Mouse (Mus musculus) liver, postnatal 0 days (tissue): Measurements from ENCODE around the gene Gm29609.

ENCODE experiments used
- CTCF ChIP-seq: sonication (generic); IDR thresholded peaks from 2 replicates; pipeline ENCODE4 v1.5.1; 2016; ENCODE audit warnings: antibody characterized with exemption, low read depth
- EP300 ChIP-seq: IDR thresholded peaks from 2 replicates; pipeline ENCODE4 v1.6.1; 2016; ENCODE audit warnings: antibody characterized with exemption, low read depth, mild to moderate bottlenecking

DNA sequence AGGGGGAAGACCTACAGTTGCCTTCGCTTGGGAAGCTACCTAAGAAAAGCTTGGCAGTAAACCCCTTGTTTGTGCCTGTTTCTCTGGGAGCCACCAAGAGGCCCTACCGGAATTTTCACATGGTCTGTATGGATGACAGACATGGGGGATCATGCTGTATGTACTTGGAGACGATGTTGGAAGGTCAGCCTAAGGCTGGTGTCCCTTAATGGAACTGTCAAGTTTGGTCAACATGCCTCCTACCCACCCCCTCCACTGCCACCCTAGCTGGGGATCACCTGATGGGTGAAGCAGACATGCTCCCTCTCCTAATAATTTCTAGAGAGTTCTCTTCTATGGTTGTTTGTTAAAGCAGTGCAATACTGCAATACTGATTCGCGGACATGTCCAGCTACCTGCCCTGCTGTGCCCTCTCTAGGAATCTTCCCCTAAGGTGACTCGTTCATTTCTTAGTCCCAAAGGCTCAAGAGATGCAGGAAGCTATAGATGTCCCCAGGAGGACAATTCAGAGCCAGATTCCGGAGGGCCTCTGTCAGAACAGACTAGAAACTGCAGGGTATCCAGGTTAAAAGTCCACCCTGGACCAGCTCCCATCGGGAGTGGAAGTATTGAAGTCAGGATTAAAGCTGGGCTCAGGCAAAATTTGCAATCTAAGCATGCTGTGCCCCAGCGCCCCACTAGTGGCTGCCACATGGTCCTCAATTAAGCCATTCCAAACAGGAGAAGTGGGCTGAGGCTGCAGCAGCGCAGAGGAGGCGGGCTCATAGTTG, 83.8 kb downstream of the Gm29609 start:
- TF ChIP-seq CTCF (no peak), EP300 (no peak)
